Mouse (Mus musculus): ENCODE data around the gene Ndufaf3.
A peak's percentile ranks its signal among the peaks of the same experiment; 100 is the strongest.

Gene Ndufaf3

DNA sequence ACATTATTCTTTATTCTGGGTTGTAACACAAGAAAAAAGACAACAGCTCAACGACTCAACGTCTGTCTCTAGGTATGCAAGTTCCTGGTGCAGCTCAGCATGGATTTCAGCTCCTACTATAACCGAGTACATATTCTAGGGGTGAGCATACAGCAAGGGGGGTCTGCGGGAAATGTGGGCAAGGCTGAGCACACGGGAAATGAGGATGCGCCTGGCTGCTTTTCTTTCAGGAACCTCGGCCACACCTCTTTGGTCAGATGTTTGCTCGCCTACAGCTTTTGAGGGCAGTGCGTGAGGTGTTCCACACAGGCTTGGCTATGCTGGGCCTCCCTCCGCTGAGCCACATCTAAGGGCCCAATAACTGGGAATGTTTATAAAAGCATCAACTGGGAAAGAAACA, 5.1 kb upstream of the Ndufaf3 start:
- no peak for DNase-seq

DNA sequence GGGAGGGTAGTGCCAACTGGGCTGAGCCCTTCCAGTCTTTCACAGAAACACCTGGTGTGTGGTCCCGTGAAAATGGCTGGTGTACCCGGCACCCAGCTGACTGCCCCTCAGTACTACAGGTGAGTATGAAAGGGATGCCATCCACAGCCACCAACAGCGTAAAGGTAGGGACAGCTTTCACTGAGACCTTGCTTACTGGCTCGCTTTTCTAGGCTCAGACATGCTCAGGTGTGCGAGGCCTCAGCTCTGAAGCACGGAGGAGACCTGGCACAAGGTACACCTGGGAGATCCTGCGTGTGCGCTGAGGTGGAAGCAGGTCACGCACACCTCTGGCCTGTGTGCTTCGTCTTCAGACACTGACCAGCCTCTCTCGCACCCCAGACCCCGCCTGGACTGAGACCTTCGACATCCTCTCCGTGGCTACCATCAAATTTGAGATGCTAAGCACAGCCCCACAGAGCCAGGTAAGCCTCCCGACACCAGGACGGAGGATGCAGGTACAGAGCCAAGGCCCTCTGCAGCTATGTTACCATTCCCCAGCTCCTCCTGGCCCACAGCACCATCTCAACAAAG, 4.3 kb upstream of the Ndufaf3 start:
- DNase-seq = no peak

DNA sequence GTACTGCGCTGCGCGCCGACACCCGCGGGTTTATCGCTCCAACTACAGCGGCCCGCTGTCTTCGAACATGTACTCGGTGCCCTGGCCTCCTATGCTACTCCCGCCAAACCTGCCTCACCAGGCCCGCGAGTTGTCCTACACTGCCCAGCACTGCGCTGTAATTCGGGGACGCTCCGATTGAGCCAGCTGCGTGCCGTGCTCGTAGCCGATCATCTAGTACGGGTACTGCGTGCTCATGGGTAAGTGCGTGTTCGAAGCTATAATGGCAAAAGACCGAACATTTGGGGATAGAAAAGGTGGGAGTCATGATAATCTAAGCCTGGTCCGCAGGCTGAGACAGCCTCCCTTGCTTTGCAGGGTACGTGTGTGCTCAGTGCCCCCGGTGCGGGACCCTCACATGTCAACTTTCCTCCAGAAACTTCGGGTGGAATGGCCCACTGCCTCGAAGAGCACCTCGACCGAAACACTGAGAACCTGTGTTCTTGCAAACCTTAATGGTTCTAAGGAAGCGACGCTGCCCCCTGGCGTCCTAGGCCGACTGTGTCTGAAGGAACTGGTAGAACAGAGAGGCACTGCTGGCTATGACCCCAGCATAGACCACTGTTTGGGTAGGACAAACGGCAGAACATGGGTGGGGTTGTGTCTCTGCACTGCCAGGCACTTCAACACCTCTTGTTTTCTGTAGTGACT, 3.1 kb upstream of the Ndufaf3 start:
- peak; percentile 91 for DNase-seq

DNA sequence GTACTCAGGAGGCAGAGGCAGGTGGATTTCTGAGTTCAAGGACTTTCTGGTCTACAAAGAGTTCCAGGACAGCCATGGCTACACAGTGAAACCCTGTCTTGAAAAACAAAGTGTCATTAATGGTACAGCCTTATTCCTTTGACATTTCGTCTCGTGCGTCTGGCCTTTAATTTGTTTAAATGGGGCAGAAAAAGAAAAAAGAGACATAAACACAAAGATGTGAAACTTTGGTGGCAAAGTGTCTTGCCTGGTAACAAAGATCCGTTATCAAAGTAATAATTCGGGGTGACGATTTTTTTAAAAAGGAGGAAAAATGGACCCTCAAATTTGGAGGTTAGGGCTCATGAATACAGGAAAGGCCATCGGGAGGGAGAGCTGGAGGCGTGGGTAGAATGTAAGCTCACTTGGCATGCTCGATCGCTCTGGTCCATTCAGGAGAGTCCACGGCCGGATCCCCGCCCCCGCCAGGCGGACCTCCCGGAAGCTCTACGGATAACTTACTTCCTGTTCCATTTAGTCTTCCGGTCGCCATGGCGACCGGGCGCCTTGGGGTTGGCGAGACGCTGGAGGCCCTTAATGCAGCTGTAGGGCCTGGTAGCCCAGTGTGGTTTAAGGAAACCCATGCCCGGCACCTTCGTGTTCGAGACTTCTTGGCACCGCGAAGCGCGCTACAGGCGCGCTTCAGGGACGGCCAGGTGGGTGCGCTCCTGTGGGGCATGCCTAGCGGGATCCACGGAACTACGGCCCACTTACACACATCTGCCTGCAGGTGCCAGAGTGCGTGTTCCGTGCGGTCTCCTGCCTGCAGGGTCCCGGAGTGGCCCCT, 2.4 kb upstream of the Ndufaf3 start, which contains the start of gene Dalrd3:
TSS of gene Dalrd3 (plus strand) at position 506 of the 826 bp plus-strand sequence.
- DNase-seq = peak; percentile 97

GRCm38 (mm10) chr9:108568511-108568921, 1.3 kb upstream of the Ndufaf3 start:
- no peak for DNase-seq

GRCm38 (mm10) chr9:108567931-108568419, 741 bp upstream of the Ndufaf3 start:
- DNase-seq = peak; percentile 34

GRCm38 (mm10) chr9:108565881-108566814, 1.1 kb downstream of the Ndufaf3 start:
- no peak for DNase-seq

DNA sequence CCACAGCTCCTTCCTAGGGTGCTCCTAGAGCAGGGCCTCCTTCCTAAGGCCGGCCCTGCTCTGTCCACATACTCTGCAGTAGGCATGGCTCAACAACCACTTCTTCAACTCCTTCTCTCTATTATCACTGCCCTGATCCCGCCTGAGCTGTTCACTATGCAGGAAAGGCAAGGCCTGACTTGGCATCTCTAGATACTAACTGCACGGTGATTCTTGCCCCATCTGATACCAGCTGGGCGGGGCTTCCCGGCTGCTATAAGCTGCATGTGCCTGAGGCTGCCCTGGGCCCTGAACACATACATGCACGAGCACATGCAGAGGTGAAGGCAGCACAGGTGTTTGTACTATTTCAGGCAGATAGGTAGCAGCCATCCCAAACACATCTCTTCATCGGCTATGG, 3.1 kb downstream of the Ndufaf3 start:
- no peak for DNase-seq

GRCm38 (mm10) chr9:108563671-108564070, 3.6 kb downstream of the Ndufaf3 start:
- DNase-seq = no peak

DNA sequence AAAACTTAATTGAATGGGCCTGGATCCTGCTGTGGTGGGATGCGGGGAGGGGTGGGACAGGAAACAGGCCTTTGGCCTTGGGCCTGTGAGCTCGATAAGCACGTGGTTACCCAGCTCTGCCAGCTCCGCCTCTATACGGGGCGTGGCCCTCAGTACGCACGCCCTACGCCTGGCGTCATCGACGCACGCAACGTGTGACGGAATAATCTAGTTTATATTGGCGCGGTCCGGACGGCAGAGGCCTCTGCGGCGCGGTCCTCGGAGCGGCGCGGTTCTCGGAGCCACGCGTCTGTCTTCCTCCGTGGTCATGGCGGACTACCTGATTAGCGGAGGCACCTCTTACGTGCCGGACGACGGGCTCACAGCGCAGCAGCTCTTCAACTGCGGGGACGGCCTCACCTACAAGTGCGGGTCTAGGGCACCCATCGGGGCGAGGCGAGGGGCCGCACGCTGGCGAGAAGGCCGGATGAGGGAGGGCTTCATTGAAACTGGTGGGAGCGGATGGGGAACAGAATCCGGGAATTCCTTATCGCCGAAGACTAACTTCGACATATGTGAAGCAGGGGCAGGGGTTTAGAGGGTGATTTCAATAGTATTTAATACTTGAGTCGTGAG, 6.9 kb downstream of the Ndufaf3 start, which contains the start of gene Impdh2:
TSS of gene Impdh2 (plus strand) at position 60 of the 615 bp plus-strand sequence.
- DNase-seq = peak; percentile 99

- no peak for DNase-seq
Measured at GRCm38 (mm10) chr9:108559169-108559568, 8.1 kb downstream of the Ndufaf3 start.

- DNase-seq = no peak
Measured at GRCm38 (mm10) chr9:108546875-108547274, 20.4 kb downstream of the Ndufaf3 start.

DNA sequence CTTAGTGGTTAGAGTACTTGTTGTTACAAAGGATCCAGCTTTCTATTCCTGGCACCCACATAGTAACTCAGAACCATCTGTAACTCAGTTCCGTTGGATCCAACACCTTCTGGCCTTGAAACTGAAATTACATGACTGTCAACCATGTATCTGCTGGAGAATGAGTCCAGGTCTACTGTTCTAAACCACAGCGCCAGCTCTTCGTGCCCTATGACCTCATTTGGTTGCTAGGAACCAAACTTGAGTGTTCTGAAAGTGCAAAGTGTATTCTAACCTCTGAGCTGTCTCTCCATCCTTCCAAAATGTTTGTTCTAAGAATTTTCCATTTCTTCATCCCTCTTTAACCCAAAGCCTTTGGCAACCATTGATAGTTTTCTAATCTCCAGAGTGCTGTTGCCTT, 21.2 kb downstream of the Ndufaf3 start:
- no peak for DNase-seq

DNA sequence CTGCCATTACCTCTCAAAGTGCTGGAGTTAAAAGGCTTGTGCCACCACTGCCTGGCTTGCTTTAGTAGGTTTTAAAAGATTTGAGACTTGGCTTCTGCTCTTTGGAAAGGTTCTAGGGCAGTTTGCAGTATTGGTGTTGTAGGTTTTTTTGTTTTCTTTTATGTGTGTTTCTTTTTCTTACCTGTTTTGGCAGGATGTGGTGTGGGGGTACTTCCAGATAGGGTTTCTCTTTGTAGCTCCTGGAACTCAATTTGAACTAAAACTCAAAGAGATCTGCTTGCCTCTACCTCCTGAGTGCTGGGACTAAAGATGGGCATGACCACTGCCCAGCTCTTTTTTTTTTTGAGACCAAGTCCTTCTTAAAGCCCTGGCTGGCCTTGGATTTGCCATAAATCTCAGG, 26.4 kb downstream of the Ndufaf3 start:
- DNase-seq = no peak

DNA sequence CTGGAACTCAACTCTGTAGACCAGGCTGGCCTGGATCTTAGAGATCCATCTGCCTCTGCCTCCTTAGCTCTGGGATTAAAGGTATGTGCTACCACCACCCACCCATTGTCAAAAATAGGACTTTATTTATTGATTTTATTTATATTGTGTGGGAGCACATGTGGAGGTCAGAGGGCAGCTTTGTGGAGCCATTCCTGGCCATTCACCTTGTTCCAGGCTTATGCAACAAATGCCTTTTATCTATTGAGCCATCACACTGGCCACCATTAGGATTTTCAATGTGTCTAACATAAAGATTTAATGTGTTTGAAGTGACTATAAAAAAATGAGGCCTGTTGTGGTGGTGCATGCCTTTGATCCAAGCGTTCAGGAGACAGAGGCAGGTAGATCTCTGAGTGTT, 35.7 kb downstream of the Ndufaf3 start:
- no peak for DNase-seq

DNA sequence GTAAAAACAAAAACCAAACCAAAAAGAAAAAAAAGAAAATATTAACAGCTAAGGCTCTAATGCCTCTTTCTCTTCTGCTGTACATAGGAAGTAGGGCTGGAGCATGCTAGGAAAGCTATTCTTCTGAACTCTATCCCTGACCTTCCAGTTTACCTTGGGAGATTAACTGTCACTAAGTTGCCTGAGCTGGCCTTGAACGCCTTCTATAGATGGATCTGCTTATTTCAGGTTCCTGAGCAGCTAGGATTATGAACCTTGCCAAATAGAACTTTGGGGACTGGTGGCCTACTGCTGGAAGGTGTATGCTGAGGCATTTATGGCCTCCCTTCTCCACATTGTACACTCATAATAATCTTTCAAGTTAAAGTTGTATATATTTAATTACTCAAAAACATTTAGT, 36.3 kb downstream of the Ndufaf3 start:
- no peak for DNase-seq

- DNase-seq = no peak
Measured at GRCm38 (mm10) chr9:108525400-108525799, 41.8 kb downstream of the Ndufaf3 start.

GRCm38 (mm10) chr9:108523341-108523740, 43.9 kb downstream of the Ndufaf3 start:
- DNase-seq = no peak

- DNase-seq = no peak
Measured at GRCm38 (mm10) chr9:108521604-108522003, 45.6 kb downstream of the Ndufaf3 start.

DNA sequence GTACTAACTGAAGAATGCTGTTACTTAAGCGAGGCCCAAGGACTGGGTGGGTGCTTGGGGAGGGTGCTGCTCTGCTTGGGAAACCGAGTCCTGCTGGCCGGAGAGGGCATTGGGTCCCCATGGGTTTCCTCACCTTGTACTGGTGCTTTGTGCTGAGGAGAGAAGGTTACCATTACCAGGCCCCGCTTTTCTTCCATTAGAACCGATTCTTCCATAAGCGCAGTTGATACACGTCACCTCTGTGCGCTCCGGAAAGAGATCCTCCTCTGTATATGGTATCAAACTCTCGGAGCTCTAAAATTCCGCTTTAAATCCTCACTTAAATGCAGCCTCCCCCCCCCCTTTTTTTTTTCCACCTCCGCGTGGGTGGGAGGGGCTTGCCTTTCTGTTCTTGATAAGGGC, 49.3 kb downstream of the Ndufaf3 start:
- peak; percentile 73 for DNase-seq

DNA sequence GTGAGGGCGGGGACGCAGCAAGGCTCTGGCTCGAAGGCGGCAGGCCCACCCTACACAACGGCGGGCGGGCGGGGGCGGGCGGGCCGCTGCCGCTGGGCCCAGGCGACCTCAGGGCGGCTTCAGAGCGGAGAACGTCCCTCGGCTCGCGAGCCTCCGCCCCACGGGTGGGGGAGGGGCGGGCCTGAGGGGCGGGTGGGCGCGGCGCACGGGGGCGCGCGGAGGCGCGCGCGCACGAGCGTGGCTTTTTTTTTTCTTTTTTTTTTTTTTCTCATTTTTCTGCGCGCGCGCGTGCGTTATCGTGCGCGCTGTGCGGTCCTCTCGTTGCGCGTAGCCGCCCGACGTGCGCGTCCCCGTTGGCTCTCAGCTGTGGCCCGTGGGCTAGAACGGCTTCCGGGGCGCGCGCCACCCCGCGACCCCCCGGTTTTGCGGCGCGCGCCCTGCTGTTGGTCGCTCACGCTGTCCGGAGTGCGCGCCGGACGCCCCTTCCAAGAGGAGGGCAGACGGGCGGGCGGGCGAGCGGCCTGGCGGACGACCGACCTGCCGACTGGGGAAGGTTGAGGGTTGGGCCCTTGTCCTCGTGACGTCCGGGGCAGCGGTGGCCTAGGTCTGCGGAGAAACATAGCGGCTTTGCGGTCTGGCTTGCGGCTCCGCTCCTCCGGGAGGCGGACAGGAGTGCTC, 49.8 kb downstream of the Ndufaf3 start:
- peak; percentile 95 for DNase-seq

Data from embryo, embryonic 11 days (tissue).